8 mouse cellular contexts compared by ENCODE assay signal in the genomic region with DNA sequence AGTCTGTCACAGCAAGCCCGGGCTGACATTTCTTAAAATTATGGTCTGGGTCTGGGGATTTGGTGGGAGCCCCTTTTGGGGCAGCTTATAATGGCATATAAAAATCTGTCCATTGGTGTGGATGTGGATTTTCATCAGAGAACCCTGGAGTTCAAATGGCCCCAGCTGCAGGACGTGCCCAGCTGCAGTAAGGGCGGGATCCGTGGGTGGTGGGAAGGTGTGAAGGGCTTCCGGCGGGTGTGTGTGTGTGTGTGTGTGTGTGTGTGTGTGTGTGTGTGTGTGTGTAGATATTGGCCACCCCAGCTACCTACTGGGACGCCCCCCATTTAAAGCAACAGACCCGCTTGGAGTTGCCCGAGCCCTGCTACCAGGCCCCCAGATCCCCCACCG. TPM values are rescaled to one million over a fixed set of nuclear protein-coding genes. Genes with fewer than 3 reads are reported as not detected.
DNase-seq lines count a peak whose midpoint lies in the region; ATAC-seq and TF ChIP-seq lines count a peak whose summit lies in the region.

No protein-coding gene starts in this region.

- H3K9ac ChIP-seq in heart, embryonic 14.5 days (ENCODE audit: low read length) = peak overlapping the region; percentile 85
- peak overlapping the region; percentile 65 for H3K9ac ChIP-seq in ES-Bruce4 (ENCODE audit: low read depth, poor library complexity, severe bottlenecking)
- H3K9ac ChIP-seq in hindbrain, embryonic 11.5 days (ENCODE audit: low read depth, low read length) = peak overlapping the region; percentile 42

- peak overlapping the region; percentile 39 to 81 for H3K4me3 ChIP-seq in heart, embryonic 14.5 days (ENCODE audit: control insufficient read depth in 1 of 2, insufficient read depth in 1 of 2, low read depth in 1 of 2, low read length in 2 of 2)
- peak overlapping the region; percentile 73 for H3K4me3 ChIP-seq in ES-Bruce4 (ENCODE audit: low read depth, low read length)
- H3K4me3 ChIP-seq in hindbrain, embryonic 11.5 days (ENCODE audit: low read depth, low read length) = peak overlapping the region; percentile 45
- peak overlapping the region; percentile 83 for H3K4me3 ChIP-seq in midbrain, embryonic 10.5 days

- DNase-seq in heart, postnatal 4 days = no peak
- no peak for DNase-seq in hindbrain, embryonic 11.5 days (ENCODE audit: low spot score)
- no peak for DNase-seq in midbrain, embryonic 10.5 days (ENCODE audit: low spot score)
- DNase-seq in urinary bladder, adult 18-20 months (ENCODE audit: low spot score in 2 of 2) = no peak
- no peak for DNase-seq in layer of hippocampus, adult 9-11 months

- peak overlapping the region; percentile 94 for H3K4me2 ChIP-seq in heart, embryonic 14.5 days (ENCODE audit: low read length)
- peak overlapping the region; percentile 95 for H3K4me2 ChIP-seq in hindbrain, embryonic 11.5 days (replicated peaks; ENCODE audit: low read depth, low read length)

- no peak for TF ChIP-seq EP300 in ES-Bruce4 (IDR thresholded peaks at IDR 0.05; ENCODE audit: insufficient read depth, low read depth, low read length)

- no peak; the same call in 1 of the 2 replicates for ATAC-seq in heart, embryonic 14.5 days (ENCODE audit: insufficient number of reproducible peaks, insufficient read depth, low FRiP score, low read depth)
- ATAC-seq in hindbrain, embryonic 11.5 days (ENCODE audit: low FRiP score) = peak; percentile 10
- no peak for ATAC-seq in frontal cortex, adult (ENCODE audit: low TSS enrichment)

- H3K27ac ChIP-seq in heart, embryonic 14.5 days (replicated peaks in 1 of 2; ENCODE audit: control insufficient read depth in 1 of 2, insufficient read depth in 1 of 2, low read depth in 2 of 2, low read length in 2 of 2) = peak overlapping the region; percentile 87 to 97
- no peak overlapping the region for H3K27ac ChIP-seq in ES-Bruce4 (ENCODE audit: insufficient read depth, low read length)
- H3K27ac ChIP-seq in hindbrain, embryonic 11.5 days (ENCODE audit: low read depth, low read length) = peak overlapping the region; percentile 83
- peak overlapping the region; percentile 97 for H3K27ac ChIP-seq in midbrain, embryonic 10.5 days (replicated peaks)

- TF ChIP-seq POLR2A in ES-Bruce4 (IDR thresholded peaks at IDR 0.05; ENCODE audit: insufficient read depth, low read length) = no peak

- 1% methylated on average over 10 of the region's 10 CpGs for WGBS in heart, embryonic 14.5 days
- WGBS in hindbrain, embryonic 11.5 days = 5% methylated on average over 5 of the region's 10 CpGs
- under 1% methylated on average over 10 of the region's 10 CpGs for WGBS in midbrain, embryonic 10.5 days

- H3K4me1 ChIP-seq in heart, embryonic 14.5 days (ENCODE audit: control insufficient read depth in 2 of 2, insufficient read depth in 2 of 2, low read length in 2 of 2) = peaks cover 17 to 21% of the 10 kb centered on the region in 2 experiments
- H3K4me1 ChIP-seq in ES-Bruce4 (ENCODE audit: control insufficient read depth, insufficient read depth, low read length) = peaks cover 3% of the 10 kb centered on the region
- H3K4me1 ChIP-seq in hindbrain, embryonic 11.5 days (replicated peaks; ENCODE audit: control insufficient read depth, insufficient read depth, low read length) = peaks cover 13% of the 10 kb centered on the region; the same call in 1 of the 2 replicates
- H3K4me1 ChIP-seq in midbrain, embryonic 10.5 days = peaks cover 62% of the 10 kb centered on the region

- no peaks in the 10 kb centered on the region for H3K27me3 ChIP-seq in heart, embryonic 14.5 days (ENCODE audit: control insufficient read depth, insufficient read depth, low read length)
- peaks cover 8% of the 10 kb centered on the region for H3K27me3 ChIP-seq in ES-Bruce4 (ENCODE audit: control insufficient read depth, insufficient read depth, low read length, poor library complexity, severe bottlenecking)
- no peaks in the 10 kb centered on the region for H3K27me3 ChIP-seq in hindbrain, embryonic 11.5 days (ENCODE audit: control insufficient read depth, insufficient read depth, low read length)
- H3K27me3 ChIP-seq in midbrain, embryonic 10.5 days (ENCODE audit: low read depth, poor library complexity, severe bottlenecking) = peaks cover 4% of the 10 kb centered on the region

- no peak for TF ChIP-seq CTCF in ES-Bruce4 (IDR thresholded peaks at IDR 0.05; ENCODE audit: low read depth, low read length)

- peaks cover 6% of the 10 kb centered on the region; the same call in 1 of the 2 replicates for H3K36me3 ChIP-seq in heart, embryonic 14.5 days (ENCODE audit: control insufficient read depth, insufficient read depth, low read length)
- H3K36me3 ChIP-seq in ES-Bruce4 (ENCODE audit: control insufficient read depth, insufficient read depth, low read length, poor library complexity, severe bottlenecking) = no peaks in the 10 kb centered on the region
- H3K36me3 ChIP-seq in hindbrain, embryonic 11.5 days (ENCODE audit: control insufficient read depth, insufficient read depth, low read length) = no peaks in the 10 kb centered on the region
- peaks cover 8% of the 10 kb centered on the region; the same call in 1 of the 2 replicates for H3K36me3 ChIP-seq in midbrain, embryonic 10.5 days

- no peaks in the 10 kb centered on the region for H3K9me3 ChIP-seq in heart, embryonic 14.5 days (ENCODE audit: control insufficient read depth, low read length)
- no peaks in the 10 kb centered on the region for H3K9me3 ChIP-seq in ES-Bruce4 (replicated peaks; ENCODE audit: control insufficient read depth, insufficient read depth, low read length, poor library complexity, severe bottlenecking)
- no peaks in the 10 kb centered on the region for H3K9me3 ChIP-seq in hindbrain, embryonic 11.5 days (ENCODE audit: control insufficient read depth, low read length)
- no peaks in the 10 kb centered on the region for H3K9me3 ChIP-seq in midbrain, embryonic 10.5 days (replicated peaks)

RNA-seq across cellular contexts. Expression of gene Id2, which starts 1.2 kb away (rescaled TPM):
- 250 and 295 TPM in 2 replicates for polyA plus RNA-seq in heart, embryonic 14.5 days (2014; fragmentation: Nextera tagmentation; extraction: Ambion mirVana)
- 10 to 100 TPM; 35.5 to 38.2 TPM for total RNA-seq in heart, postnatal 4 days (2021)
- polyA plus RNA-seq in ES-Bruce4 (2011; ENCODE audit: insufficient read depth, insufficient read length, low read depth, missing spikeins) = 66.7 and 67.0 TPM in 2 replicates
- polyA plus RNA-seq in hindbrain, embryonic 11.5 days (2014; fragmentation: Nextera tagmentation; extraction: Ambion mirVana) = 394 and 397 TPM in 2 replicates
- 303 and 332 TPM in 2 replicates for polyA plus RNA-seq in midbrain, embryonic 10.5 days (2016; fragmentation: Nextera tagmentation; extraction: Ambion mirVana)
